Mouse (Mus musculus): ENCODE data around the gene Inpp5d. TPM values are rescaled to one million over a fixed set of nuclear protein-coding genes. Genes with fewer than 3 reads are reported as not detected.

Gene Inpp5d
- polyA plus RNA-seq (2015; fragmentation: Nextera tagmentation; extraction: Ambion mirVana) = 4.8 and 5.4 TPM in 2 replicates

DNA sequence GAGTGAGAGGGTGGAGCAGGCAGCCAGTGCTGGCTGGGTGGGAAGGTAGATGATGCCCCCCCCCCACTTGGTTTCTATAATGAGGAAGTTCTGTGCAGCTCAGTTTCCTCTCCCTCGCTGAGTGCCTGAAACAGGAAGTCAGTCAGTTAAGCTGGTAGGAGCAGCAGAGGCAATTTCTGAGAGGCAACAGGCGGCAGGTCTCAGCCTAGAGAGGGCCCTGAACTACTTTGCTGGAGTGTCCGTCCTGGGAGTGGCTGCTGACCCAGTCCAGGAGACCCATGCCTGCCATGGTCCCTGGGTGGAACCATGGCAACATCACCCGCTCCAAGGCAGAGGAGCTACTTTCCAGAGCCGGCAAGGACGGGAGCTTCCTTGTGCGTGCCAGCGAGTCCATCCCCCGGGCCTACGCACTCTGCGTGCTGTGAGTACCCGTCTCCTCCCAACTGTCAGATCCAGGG, at the start of gene Inpp5d:
TSS of gene Inpp5d (plus strand) at position 102 of the 458 bp plus-strand sequence.
- Histone ChIP-seq H3K9ac (no peak within 1 kb of the TSS), H3K27ac (no peak within 1 kb of the TSS), H3K4me1 (no peaks in the 10 kb centered on the region), H3K36me3 (replicated peaks) (no peaks in the 10 kb centered on the region), H3K4me3 (no peak within 1 kb of the TSS), H3K9me3 (no peaks in the 10 kb centered on the region), H3K27me3 (replicated peaks) (no peaks in the 10 kb centered on the region), H3K4me2 (no peak within 1 kb of the TSS; the same call in 1 of the 2 replicates)
- 87% methylated on average over 12 of the region's 12 CpGs for WGBS
- ATAC-seq (replicated peaks) = no peak

DNA sequence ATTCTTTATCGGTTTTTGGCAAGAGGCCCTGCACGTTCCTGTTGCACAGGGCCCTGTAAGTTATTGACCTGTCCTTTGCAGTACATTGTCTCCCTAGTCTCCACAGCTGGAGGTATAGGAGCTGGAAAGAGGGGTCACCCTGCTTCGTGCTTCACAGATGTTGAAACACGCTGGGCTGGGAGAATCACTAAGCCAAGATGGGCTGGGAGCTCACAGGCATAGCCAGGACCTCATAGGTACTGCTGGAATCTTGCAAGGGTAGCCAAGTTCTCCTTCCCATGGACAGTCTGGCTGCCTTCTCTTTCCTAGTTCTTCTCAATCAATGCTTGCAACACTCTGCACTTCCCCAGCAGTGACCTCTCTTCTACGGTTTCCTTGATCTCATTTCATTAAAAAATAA, 46.9 kb upstream of the Inpp5d start:
- Histone ChIP-seq H3K27me3 (replicated peaks) (no peaks in the 10 kb centered on the region), H3K9me3 (no peaks in the 10 kb centered on the region), H3K27ac (no peak overlapping the region), H3K4me3 (no peak overlapping the region), H3K4me1 (peaks cover 11% of the 10 kb centered on the region), H3K36me3 (replicated peaks) (no peaks in the 10 kb centered on the region), H3K9ac (no peak overlapping the region), H3K4me2 (no peak overlapping the region)
- ATAC-seq (replicated peaks) = no peak
- 82% methylated on average over 5 of the region's 5 CpGs for WGBS

GRCm38 (mm10) chr1:87573800-87574215, 46.3 kb upstream of the Inpp5d start, which contains the start of gene Ngef:
TSS of gene Ngef (minus strand) at chr1:87573870.
- Histone ChIP-seq H3K4me3 (no peak within 1 kb of the TSS), H3K9ac (no peak within 1 kb of the TSS), H3K36me3 (replicated peaks) (no peaks in the 10 kb centered on the region), H3K9me3 (no peaks in the 10 kb centered on the region), H3K27me3 (replicated peaks) (no peaks in the 10 kb centered on the region), H3K4me1 (peaks cover 11% of the 10 kb centered on the region), H3K4me2 (no peak within 1 kb of the TSS), H3K27ac (0 out of 2 replicates have a peak within 1 kb of the TSS, but pooled peaks have one; percentile 50)
- peak; percentile 41; the same call in 1 of the 2 replicates for ATAC-seq (replicated peaks)
- 82% methylated on average over 6 of the region's 6 CpGs for WGBS

DNA sequence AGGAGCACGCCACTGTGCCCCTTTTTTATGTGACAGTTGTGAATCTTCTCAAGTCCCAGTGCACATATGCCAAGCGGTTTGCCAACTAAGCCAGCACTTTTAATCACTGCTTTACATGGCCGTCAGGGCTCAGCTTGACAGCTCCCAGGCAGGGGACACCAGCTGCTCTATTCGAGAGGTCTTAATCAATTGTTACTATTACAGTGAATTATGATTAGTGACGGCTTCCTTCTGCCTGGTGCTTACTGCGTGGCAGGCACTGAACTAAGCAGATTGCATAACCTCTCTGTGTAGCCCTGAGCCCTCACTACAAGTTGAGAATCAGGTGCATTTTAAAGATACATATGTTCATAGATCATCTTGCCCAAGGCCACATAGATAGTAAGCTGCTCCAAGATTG, 45.8 kb upstream of the Inpp5d start:
- Histone ChIP-seq H3K4me3 (no peak overlapping the region), H3K9ac (no peak overlapping the region), H3K4me1 (peaks cover 11% of the 10 kb centered on the region), H3K9me3 (no peaks in the 10 kb centered on the region), H3K36me3 (replicated peaks) (no peaks in the 10 kb centered on the region), H3K4me2 (no peak overlapping the region), H3K27me3 (replicated peaks) (no peaks in the 10 kb centered on the region), H3K27ac (0 out of 2 replicates have a peak overlapping the region, but pooled peaks have one; percentile 50)
- 20% methylated on average over 6 of the region's 6 CpGs for WGBS
- ATAC-seq (replicated peaks) = peak; percentile 89

- Histone ChIP-seq H3K9me3 (no peaks in the 10 kb centered on the region), H3K4me1 (peaks cover 11% of the 10 kb centered on the region), H3K36me3 (replicated peaks) (no peaks in the 10 kb centered on the region), H3K9ac (no peak overlapping the region), H3K27ac (peak overlapping the region; percentile 50; the same call in 1 of the 2 replicates), H3K4me2 (no peak overlapping the region), H3K4me3 (no peak overlapping the region), H3K27me3 (replicated peaks) (no peaks in the 10 kb centered on the region)
- WGBS = 53% methylated on average over 7 of the region's 7 CpGs
- ATAC-seq (replicated peaks) = peak; percentile 87
Observed at GRCm38 (mm10) chr1:87574785-87575184, 45.3 kb upstream of the Inpp5d start.

DNA sequence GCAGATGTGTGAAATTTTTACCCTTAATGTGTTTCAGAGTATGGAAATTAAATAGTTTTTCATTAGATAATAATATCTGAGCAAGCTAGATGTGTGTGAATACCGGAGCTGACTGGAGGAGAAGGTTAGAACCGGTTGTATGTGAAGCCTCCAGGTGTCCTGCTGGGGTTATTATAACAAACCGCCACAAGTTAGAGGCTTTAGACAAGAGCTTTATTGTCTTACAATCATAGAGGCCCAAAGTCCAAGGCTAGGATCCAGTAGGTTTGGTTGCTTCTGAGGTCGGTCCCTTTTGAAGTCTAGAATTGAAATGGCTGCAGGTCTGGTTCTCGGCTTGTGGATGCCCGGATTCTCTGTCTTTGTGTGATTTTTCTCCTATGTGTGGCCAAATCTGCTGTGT, 41.1 kb upstream of the Inpp5d start:
- no peak overlapping the region for H3K27ac ChIP-seq
- no peak overlapping the region for H3K4me2 ChIP-seq
- H3K9me3 ChIP-seq = no peaks in the 10 kb centered on the region
- H3K4me3 ChIP-seq = no peak overlapping the region
- ATAC-seq (replicated peaks) = no peak
- 87% methylated on average over 6 of the region's 6 CpGs for WGBS
- H3K9ac ChIP-seq = no peak overlapping the region
- H3K36me3 ChIP-seq (replicated peaks) = no peaks in the 10 kb centered on the region
- no peaks in the 10 kb centered on the region for H3K27me3 ChIP-seq (replicated peaks)
- H3K4me1 ChIP-seq = peaks cover 14% of the 10 kb centered on the region

GRCm38 (mm10) chr1:87580824-87581223, 39.3 kb upstream of the Inpp5d start:
- Histone ChIP-seq H3K4me3 (no peak overlapping the region), H3K27me3 (replicated peaks) (no peaks in the 10 kb centered on the region), H3K9ac (no peak overlapping the region), H3K9me3 (no peaks in the 10 kb centered on the region), H3K4me1 (peaks cover 4% of the 10 kb centered on the region; the same call in 1 of the 2 replicates), H3K36me3 (replicated peaks) (no peaks in the 10 kb centered on the region), H3K4me2 (no peak overlapping the region), H3K27ac (no peak overlapping the region)
- WGBS = 8% methylated on average over 3 of the region's 3 CpGs
- ATAC-seq (replicated peaks) = peak; percentile 56; the same call in 1 of the 2 replicates

DNA sequence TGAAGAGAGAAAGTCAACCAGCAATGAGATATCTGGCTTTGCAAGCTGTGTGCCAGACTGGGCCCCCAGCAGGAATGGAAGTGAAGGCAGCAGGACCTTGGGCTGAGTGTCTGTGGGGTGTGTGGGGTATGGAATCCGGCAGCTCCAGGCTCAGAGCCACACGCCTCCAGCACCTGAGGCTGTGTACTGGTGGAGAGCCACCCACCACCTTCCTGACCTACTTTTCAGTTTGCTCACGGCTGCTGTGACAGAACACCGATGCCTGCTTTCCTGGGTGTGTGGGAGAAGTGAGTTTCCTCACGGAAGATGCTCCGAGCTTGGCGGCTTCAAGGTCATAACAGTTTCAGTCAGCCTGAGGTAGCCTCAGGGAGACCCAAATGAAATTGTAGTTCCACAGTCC, 30.9 kb upstream of the Inpp5d start:
- no peak for ATAC-seq (replicated peaks)
- Histone ChIP-seq H3K36me3 (replicated peaks) (no peaks in the 10 kb centered on the region), H3K4me1 (no peaks in the 10 kb centered on the region), H3K27me3 (replicated peaks) (no peaks in the 10 kb centered on the region), H3K9ac (no peak overlapping the region), H3K4me2 (no peak overlapping the region), H3K27ac (no peak overlapping the region), H3K9me3 (no peaks in the 10 kb centered on the region), H3K4me3 (no peak overlapping the region)
- 86% methylated on average over 7 of the region's 7 CpGs for WGBS

DNA sequence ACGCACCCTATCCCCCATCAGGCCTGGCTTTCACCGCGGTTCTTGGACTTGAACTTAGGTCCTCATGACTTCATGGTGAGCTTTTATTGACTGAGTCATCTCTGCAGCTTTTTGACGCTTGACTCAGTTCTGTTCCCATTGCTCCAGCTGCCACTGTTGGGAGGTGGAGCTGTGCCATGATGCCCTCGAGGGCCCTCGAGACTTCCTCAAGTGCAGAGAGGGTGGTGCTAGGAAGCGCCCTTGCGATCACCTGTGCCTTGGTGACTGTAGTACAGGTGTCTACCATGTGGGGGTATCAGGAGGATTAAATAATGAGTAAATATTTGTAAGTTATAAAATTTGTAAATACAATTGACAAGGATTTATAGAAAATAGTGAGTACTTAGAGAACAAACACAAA, 30.1 kb upstream of the Inpp5d start:
- Histone ChIP-seq H3K4me3 (no peak overlapping the region), H3K9me3 (no peaks in the 10 kb centered on the region), H3K9ac (no peak overlapping the region), H3K27me3 (replicated peaks) (no peaks in the 10 kb centered on the region), H3K36me3 (replicated peaks) (no peaks in the 10 kb centered on the region), H3K4me1 (no peaks in the 10 kb centered on the region), H3K27ac (no peak overlapping the region), H3K4me2 (no peak overlapping the region)
- ATAC-seq (replicated peaks) = no peak
- WGBS = 89% methylated on average over 8 of the region's 8 CpGs

DNA sequence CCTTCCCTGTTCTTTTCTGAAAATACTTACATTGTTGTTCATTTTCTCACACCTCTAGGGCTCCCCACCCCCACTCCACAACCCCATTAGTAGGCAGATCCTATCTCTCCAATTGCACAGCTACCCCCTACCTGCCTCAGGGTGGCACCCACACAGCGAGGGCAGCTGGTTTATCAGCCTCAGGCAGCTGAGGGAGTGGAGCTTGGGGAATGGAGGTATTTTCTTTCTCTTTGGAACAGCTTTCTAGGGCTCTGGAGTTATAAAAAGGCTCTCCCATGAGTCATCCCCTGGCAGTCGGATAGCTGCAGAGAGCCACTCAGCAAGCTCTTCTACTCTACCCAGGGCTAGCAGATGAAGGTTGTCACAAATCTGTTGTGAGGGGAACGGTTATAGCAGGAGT, 25.9 kb upstream of the Inpp5d start:
- WGBS = 85% methylated on average over 3 of the region's 3 CpGs
- Histone ChIP-seq H3K27ac (no peak overlapping the region), H3K9me3 (no peaks in the 10 kb centered on the region), H3K9ac (no peak overlapping the region), H3K4me2 (no peak overlapping the region), H3K27me3 (replicated peaks) (no peaks in the 10 kb centered on the region), H3K4me1 (no peaks in the 10 kb centered on the region), H3K4me3 (no peak overlapping the region), H3K36me3 (replicated peaks) (no peaks in the 10 kb centered on the region)
- no peak for ATAC-seq (replicated peaks)

DNA sequence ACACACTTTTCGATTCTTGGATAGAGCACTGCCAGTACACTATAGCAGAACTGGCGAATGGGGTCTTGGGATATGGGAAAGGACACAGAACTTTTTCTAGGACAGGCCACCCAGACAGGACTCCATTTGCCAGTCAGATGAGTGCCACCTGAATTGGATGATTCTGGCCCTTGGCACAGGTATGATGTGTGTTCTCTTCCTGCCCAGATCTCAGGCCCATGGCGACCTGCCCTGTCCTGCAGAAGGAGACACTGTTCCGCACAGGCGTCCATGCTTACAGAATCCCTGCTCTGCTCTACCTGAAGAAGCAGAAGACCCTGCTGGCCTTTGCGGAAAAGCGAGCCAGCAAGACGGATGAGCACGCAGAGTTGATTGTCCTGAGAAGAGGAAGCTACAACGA, 25.4 kb upstream of the Inpp5d start:
- H3K4me1 ChIP-seq = no peaks in the 10 kb centered on the region
- H3K4me2 ChIP-seq = no peak overlapping the region
- no peak overlapping the region for H3K27ac ChIP-seq
- WGBS = 94% methylated on average over 10 of the region's 10 CpGs
- no peak for ATAC-seq (replicated peaks)
- H3K9ac ChIP-seq = no peak overlapping the region
- no peak overlapping the region for H3K4me3 ChIP-seq
- no peaks in the 10 kb centered on the region for H3K27me3 ChIP-seq (replicated peaks)
- H3K9me3 ChIP-seq = no peaks in the 10 kb centered on the region
- H3K36me3 ChIP-seq (replicated peaks) = no peaks in the 10 kb centered on the region

GRCm38 (mm10) chr1:87600533-87600932, 19.6 kb upstream of the Inpp5d start:
- no peak for ATAC-seq (replicated peaks)
- Histone ChIP-seq H3K4me3 (no peak overlapping the region), H3K36me3 (replicated peaks) (no peaks in the 10 kb centered on the region), H3K27me3 (replicated peaks) (no peaks in the 10 kb centered on the region), H3K9me3 (no peaks in the 10 kb centered on the region), H3K9ac (no peak overlapping the region), H3K27ac (no peak overlapping the region), H3K4me1 (no peaks in the 10 kb centered on the region), H3K4me2 (no peak overlapping the region)
- 83% methylated on average over 7 of the region's 7 CpGs for WGBS

- Histone ChIP-seq H3K36me3 (replicated peaks) (no peaks in the 10 kb centered on the region), H3K4me1 (no peaks in the 10 kb centered on the region), H3K9me3 (no peaks in the 10 kb centered on the region), H3K4me3 (no peak overlapping the region), H3K9ac (no peak overlapping the region), H3K4me2 (no peak overlapping the region), H3K27ac (no peak overlapping the region), H3K27me3 (replicated peaks) (no peaks in the 10 kb centered on the region)
- ATAC-seq (replicated peaks) = no peak
- WGBS = 84% methylated on average over 2 of the region's 2 CpGs
Observed at GRCm38 (mm10) chr1:87601801-87602200, 18.3 kb upstream of the Inpp5d start.

All from midbrain, embryonic 15.5 days (tissue).